Mouse (Mus musculus): ENCODE data around the gene Epyc. TPM values are rescaled to one million over a fixed set of nuclear protein-coding genes. Genes with fewer than 3 reads are reported as not detected.

Gene Epyc
- total RNA-seq (2021): under 1 TPM; 0.46 to 0.50 TPM

DNA sequence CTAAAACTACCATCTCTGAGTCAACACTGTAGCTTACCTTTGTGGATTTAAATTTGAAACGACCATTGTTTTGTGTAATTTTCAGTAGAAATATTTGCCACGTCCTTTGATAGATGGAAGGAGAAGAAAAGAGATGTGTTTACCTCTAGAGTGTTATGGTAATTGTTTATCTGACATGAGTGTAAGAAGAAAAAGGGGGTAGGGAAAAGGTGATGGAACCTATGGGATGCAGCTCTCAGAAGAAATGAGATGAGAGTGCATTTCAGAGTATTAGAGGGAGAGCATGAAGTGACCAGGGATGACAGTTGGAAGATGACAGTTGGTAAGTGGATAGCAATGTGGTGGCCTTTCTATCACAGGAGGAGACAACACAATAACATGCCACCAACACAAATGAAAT is at the start of gene Epyc:
TSS of gene Epyc (plus strand) at position 301 of the 400 bp plus-strand sequence.
- intact Hi-C loops (cut with DNase I): loop anchor here (10.0 kb wide), 1 partner anchor 169 kb away; the partner anchor contains the start of gene Dcn

DNA sequence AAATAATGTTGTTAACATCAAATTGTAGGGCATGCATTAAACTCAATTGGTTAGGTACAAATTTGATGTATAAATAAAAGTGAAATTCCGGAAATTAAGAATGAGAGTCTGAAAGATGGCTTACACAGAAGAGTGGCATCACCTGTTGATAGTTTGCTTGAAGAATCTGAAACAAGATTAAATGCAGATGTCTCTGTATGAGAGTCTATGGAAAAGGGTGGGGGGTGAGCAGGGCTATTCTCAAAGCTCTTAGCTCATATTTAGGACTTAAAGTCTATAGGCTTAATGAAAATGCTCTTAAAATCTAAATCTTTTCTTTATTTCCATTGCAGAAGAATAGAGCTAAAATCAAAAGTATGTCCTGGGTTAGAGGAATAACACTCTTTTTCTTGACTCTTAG is 48.2 kb upstream of the Epyc start:
- DNase-seq: no peak
- intact Hi-C loops (cut with DNase I): no loop called here

More for the DNA sequence above, at the start of gene Epyc:
- no peak for DNase-seq

DNA sequence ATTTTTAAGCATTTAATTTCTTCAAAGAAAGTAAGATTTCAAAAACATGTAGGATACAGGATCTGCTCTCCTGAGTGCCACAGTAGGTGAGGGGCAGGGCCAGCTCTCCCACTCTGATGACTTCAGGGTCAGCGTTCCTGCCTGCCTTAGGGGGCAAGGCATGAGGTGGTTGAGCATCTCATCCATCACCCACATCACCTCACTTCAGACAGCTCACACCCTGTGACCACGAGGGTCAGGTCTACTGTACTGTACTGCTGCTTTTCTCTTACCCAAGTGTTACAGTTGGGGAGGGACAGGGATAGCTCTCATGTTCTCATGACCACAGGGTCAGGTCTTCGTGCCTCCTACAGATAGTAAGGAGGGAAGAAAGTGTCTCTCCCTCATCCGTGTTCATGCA is 42.1 kb upstream of the Epyc start:
- DNase-seq: no peak
- intact Hi-C loops (cut with DNase I): no loop called here

DNA sequence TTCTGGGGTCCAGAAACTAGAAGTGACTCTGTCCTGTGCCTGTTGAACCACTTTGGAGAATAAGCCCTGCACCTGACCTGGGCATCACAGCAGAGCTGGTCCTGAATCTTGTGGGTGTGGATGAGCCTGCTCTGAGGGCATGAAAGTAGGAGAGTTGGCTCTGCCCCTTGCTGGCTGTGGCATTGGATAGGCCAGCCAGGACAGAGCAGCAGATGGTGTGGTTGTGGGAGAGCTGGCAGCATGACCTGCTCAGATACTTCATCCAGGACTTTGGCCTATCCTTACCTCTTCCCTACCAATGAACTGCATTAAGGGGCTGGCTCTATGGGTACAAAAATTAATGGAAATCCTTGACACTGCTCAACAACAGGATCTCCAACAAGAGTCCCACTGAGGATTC is 40.6 kb upstream of the Epyc start:
- peak; percentile 4 for DNase-seq
- intact Hi-C loops (cut with DNase I): no loop called here

DNA sequence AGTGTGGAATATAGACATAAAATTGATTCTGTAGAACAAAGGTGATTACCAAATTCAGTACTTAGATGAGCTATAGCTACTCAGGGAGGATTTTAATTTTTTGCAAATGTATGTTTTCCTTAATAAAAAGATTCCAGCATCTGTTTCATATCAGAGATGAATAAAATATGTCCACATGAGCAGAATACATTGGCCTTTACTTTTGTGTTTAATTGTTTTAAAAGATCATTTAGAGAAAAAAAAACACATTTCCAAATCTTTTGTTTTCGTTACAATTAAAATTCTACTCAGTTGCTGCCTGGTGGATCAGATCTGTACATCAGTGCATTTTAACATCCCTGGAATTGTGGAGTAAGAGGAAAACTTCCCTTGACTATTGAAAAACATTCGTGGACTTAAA is 37.3 kb upstream of the Epyc start, which contains the start of gene Kera:
TSS of gene Kera (plus strand) at position 301 of the 400 bp plus-strand sequence.
- intact Hi-C loops (cut with DNase I): no loop called here
- no peak for DNase-seq

DNA sequence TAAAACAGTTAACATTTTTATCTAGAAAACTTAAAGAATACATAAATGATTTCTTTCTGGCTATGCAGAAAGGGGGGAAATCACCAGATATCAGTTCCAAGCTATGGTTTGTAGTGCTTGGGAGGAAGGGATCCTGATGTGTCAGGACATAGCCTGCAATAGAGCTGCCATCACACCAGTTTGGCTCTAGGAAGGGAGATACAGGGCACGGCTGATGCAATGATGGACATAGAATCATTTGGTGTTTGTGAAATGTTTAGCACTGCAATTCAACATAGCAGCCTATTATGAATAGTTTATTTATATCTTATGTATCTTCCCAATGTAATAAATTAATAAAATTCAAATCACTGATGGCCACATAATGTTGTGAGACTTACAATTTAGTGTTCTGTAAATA is 21.5 kb upstream of the Epyc start:
- intact Hi-C loops (cut with DNase I): no loop called here
- DNase-seq: no peak

DNA sequence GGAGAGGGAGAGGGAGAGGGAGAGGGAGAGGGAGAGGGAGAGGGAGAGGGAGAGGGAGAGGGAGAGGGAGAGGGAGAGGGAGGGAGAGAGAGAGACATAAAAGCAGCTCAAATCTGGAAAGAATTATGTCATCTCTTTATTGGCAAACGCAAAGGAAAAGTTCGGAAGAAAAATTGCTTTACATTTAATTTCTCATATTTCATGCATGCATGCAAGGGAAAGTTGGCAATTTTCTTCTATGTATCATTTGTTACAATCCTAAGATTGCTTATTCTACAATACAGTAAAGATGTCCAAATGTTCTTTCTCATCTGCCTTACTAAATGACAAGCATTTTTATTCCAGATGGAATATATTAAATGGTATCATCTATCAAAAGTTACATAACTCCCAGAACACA is 19.5 kb upstream of the Epyc start:
- DNase-seq: no peak
- intact Hi-C loops (cut with DNase I): no loop called here

DNA sequence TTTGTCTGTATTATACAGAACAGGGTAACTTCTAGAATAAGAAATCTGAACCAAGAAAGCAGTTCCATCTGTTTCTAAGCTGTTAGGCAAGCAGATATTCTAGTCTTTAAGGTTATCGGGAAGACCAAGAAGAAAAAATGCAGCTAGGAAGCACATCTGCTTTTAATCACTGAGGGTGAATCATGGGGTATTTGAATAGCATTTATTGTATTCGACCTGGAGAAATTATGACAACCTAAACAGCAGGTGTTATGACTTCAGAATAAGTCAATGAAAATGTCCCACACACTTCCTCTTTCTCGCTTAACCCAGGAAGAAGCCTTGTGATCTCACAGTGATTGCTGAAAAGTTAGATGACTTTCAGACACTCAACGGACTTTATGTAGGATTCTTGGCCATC is 18.8 kb upstream of the Epyc start:
- no peak for DNase-seq
- intact Hi-C loops (cut with DNase I): no loop called here

DNA sequence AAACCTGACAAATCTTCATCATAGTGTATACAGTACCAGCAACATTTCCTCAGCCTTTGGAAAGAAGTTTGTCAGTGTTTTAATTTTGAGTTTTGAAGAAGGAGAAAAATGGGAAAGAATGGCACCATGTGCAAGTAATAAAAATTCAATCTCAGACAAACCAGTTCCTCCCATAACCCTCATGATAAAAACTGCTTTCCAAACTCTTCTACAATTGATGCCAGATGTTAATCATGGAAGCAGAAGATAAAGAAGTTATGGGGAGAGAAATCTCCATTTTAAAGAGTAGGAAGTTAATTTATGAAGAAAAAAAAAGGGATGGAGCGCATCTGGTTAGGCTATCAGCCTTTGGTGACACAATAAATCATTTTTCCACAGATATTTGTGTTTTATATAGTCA is 17.3 kb upstream of the Epyc start:
- intact Hi-C loops (cut with DNase I): no loop called here
- DNase-seq: no peak

DNA sequence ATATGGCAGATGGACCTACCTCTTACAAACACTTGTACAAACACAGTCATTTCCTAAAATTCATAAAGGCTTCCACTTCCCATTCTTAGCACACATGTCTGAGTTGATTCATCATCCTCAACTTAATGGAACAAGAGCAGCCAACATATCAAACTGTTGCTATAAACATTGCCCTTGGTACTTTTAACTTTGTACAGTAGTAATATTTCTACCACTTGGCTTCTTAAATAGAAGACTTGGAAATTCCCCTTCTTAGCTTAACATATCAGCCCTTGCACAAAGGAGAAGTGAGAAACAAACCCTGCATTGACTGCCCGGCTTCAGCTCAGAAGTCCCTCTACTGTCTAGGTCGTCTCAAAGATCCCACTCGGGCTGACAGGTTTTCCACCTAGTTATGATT is 12.8 kb upstream of the Epyc start:
- intact Hi-C loops (cut with DNase I): no loop called here
- no peak for DNase-seq

DNA sequence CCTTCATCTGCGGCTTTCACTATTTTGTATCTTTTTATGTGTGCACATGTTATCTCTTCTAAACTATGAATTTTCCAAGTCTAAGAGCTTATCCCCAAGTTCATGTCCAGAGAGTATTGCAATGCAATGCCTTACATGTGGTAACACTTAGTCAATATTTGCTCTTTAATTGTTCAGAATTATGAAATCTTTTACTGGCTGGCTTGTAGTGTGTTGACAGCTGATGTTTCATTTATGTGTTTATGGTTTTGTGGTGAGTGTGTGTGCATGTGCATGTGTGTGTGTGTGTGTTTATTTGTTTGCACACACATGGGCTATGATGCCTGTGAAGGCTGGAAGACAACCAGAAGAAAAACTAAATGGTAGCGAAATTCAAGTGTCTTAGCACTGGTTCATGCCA is 1.9 kb upstream of the Epyc start:
- no peak for DNase-seq
- intact Hi-C loops (cut with DNase I): loop anchor here (10.0 kb wide), 1 partner anchor 167 kb away; the partner anchor contains the start of gene Dcn

DNA sequence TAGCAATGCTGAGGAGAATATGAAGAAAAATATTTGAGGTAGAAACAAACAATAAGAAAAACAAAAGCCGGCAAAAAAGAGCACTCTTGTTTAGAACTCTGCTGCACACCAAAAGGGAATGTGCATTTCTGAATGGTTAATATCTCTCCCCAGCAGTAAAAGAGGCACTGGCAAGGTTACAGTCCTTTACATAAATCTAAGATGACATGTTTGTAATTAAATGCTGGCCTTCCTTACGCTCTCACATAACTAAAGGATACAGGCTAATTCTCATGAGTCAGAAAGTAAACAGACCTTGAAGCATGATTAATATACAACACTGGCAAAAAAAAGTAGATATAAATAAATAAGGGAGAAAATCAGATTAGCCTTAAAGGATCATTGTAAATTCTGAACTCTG is 6.5 kb downstream of the Epyc start:
- intact Hi-C loops (cut with DNase I): no loop called here
- no peak for DNase-seq

DNA sequence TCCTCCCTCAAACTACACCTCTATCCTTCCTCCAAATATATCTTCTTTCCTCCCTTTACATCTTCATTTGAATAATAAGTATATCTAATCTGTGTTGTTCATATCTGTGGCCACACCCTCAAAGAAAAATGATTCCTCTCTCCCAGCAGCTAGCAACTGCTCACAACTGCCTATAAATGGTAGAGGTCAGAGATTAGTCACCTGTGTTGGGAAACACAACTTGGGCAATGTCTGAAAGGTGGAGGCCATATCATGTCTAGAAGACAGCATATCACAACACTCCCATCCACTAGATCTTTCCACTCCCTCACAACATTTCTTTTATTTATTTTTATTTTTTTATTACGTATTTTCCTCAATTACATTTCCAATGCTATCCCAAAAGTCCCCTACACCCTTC is 15.6 kb downstream of the Epyc start:
- DNase-seq: no peak
- intact Hi-C loops (cut with DNase I): no loop called here

DNA sequence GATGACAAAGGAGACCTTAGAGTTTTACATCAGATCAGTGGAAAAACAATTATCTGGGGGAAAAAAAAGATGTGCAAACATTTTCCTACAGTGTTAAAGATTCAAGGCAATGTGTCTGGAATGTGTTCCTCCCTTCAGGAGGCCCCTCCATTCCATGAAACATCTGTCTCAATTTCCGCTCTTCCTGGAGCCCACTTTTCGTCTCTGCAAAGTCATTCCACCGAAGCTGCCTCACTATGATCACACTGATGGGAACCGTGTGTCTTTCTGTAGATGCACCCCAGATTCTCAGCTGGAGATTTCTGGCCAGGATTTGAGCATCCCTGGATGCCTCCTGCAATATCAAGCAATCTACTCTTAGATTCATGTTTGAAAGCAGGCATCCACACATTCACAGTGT is 24.8 kb downstream of the Epyc start:
- DNase-seq: no peak
- intact Hi-C loops (cut with DNase I): loop anchor here (5.0 kb wide), 1 partner anchor 291 kb away; no protein-coding TSS in a partner anchor

DNA sequence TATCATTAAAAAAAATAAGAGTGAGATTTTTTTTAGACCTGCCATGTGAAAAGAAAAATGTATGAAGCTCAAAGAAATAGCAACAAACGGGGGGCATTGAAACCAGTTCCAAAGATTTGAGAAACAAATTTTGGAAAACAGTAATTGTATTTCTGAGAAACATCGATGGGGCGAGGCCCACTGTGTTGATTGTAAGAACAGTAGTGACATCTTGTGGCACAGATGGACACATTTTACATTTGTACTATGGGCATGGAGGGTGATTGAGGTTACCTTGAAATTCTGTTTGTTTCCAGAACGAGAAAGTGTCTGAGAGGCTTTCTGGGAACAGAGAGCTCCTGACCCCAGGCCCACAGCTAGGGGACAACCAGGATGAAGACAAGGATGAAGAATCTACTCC is 26.3 kb downstream of the Epyc start:
- DNase-seq: no peak
- intact Hi-C loops (cut with DNase I): loop anchor here (1.0 kb wide), 1 partner anchor 324 kb away; no protein-coding TSS in a partner anchor

DNA sequence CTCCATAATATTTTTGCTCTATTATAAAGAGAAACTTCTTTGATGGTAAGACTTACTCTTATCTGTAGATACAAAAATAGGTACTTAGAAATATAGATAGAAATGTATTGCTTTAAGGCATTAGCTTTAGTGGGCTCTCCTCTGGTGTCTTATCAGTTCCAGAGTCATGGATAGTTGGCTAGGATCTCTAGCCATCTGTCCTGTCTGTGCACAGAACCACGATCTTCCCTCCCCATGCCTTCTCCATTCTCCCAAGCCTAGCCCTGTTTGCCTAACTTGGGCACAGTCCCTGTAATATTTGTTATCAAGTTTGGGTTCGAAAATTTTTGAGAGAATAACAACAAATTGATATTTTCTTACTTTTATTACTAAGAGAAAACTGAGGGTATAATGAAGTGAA is 29.4 kb downstream of the Epyc start:
- intact Hi-C loops (cut with DNase I): no loop called here
- DNase-seq: no peak

DNA sequence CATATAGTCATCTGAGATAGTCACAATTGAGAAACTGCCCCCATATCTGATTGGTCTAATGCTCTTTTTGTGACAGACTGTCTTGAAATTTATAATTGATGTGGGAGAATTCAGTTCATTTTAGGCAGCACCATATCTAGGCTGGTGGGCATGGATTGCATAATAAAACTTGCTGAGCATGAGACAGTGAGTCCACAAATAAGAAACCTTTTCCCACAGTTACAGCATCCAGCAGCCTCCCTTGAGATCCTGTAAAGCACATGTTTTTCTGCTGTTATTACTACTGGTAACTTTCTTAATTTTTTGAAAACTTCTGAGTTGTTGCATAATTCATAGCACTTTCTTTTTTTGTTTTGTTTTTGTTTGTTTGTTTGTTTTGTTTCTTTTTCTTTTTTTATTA is 39.1 kb downstream of the Epyc start:
- no peak for DNase-seq
- intact Hi-C loops (cut with DNase I): no loop called here

DNA sequence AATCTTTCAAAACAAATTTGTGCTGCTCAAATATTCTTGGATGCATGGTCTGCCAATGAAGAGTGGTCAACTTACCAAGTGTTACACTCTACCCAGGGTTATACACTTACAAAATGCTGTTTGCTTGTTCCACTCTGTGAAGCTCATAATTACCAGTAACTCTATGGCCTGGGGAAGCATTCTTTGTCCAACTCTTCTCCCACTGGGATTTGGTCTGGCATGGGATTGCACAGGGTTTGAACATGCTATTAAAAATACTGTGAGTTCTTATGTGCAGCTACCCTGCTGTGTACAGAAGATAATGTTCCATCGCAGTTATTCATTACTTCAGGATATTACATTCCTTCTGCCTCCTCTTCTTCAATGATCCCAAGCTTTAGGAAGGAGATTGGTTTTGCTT is 43.3 kb downstream of the Epyc start:
- intact Hi-C loops (cut with DNase I): loop anchor here (5.0 kb wide), 1 partner anchor 340 kb away; no protein-coding TSS in a partner anchor
- DNase-seq: no peak

DNA sequence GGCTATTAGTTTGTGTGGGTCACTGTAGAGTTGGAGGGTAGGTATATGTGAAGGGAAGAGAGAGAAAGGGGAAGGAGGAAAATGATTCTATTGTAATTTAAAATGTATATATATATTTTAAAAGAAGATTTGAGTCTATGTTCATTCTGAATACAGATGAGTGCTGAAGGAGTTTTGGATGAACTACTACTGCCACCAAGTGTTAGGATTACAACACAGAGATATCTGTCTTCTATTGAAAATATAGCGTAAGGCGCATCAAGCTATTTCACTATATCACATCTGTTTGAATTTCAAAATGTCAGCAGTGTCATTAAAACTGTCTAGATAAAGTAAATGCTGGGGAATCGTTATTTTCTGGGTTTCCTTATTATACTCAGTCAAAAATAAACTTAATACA is 45.6 kb downstream of the Epyc start:
- intact Hi-C loops (cut with DNase I): loop anchor here (5.0 kb wide), 1 partner anchor 342 kb away; no protein-coding TSS in a partner anchor
- DNase-seq: no peak

DNA sequence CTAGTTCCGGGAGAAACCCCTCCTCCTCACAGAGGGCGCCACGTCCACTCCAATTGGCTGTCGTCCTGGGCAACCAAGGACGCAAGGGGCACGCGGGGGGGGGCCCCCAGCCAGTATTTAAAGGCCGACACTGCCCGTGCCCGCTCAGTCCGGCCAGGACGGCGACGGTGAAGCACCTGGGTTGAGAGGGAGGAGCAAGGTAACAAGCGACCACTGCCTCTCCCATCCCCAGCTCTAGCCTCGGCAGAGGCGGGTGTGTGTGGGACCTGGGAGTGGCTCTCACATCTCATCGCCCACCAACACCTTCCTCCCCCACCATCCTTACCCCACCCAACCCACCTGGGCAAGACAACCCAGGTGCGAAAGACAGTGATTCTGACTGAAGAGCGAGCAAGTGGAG is 49.0 kb downstream of the Epyc start, which contains the start of gene Ccer1:
TSS of gene Ccer1 (plus strand) at position 147 of the 400 bp plus-strand sequence.
- no peak for DNase-seq
- intact Hi-C loops (cut with DNase I): loop anchor here (10.0 kb wide), 1 partner anchor 1068 kb away; no protein-coding TSS in a partner anchor

DNA sequence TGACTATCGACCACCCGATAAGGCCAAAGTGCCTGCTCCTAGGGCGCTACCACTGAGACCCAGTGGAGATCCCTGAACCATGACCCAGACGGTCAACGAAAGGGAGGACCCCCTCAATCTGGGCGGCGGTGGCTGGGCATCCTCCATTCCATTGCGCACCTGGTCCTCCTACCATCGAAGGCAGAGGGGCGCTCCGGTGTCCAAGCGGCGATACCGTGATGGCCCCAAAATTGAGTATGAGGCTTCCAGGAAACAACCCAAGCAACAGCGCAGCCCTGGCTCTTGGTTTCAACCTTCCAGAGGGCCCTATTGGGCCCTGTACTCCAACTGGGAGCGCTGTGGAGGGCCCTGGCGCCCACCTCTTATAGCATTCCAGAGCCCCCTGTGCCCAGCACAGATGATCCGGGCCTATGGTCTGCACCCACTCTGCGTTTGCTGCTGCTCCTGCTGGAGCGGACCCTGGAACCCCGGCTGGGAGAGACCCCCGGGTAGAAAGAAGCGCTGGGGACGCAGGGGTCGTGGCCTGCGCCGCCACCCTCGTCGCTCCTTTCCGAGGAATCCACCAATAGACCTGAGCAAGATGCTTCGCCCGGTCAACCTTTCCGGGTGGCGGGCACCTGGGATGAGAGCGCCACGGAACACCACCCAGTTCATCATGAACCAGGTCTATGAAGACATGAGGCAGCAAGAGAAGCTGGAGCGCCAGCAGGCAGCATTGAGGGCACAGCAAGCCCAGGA is 49.7 kb downstream of the Epyc start:
- intact Hi-C loops (cut with DNase I): loop anchor here (10.0 kb wide), 1 partner anchor 1069 kb away; no protein-coding TSS in a partner anchor
- no peak for DNase-seq

DNA sequence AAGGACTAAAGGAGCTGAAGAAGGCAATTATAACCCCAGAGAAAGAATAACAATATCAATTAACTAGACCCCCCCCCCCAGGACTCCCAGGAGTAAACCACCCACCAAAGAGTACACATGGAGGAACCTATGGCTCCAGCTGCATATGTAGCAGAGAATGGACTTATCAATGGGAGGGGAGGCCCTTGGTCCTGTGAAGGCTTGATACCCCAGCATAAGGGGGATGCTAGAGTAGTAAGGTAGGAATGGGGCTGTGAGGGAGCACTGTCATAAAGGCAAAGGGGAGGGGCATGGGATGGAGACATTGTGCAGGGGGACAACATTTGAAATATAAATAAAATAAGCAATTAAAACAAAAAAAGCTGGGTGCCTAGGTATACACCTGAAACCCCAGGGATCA is 58.5 kb downstream of the Epyc start:
- intact Hi-C loops (cut with DNase I): no loop called here
- DNase-seq: no peak
